Mouse (Mus musculus) brain, adult 10 weeks (tissue): ENCODE measurements around the gene Gm17571. TPM values are rescaled to one million over a fixed set of nuclear protein-coding genes. Genes with fewer than 3 reads are reported as not detected.

Experiments
- polyA plus RNA-seq: library from polyadenylated mRNA; stranded (reverse); fragments of 350-450 nt; fragmentation: Illumina TruSeq; extraction: RNeasy Lipid Tissue Mini Kit (QIAGEN cat#74804); gene quantifications from one replicate; pipeline ENCODE4 v1.2.3, GENCODE M21; 2015; ENCODE audit warnings: low read depth, low replicate concordance

Gm17571 gene
- polyA plus RNA-seq, result not detected

DNA sequence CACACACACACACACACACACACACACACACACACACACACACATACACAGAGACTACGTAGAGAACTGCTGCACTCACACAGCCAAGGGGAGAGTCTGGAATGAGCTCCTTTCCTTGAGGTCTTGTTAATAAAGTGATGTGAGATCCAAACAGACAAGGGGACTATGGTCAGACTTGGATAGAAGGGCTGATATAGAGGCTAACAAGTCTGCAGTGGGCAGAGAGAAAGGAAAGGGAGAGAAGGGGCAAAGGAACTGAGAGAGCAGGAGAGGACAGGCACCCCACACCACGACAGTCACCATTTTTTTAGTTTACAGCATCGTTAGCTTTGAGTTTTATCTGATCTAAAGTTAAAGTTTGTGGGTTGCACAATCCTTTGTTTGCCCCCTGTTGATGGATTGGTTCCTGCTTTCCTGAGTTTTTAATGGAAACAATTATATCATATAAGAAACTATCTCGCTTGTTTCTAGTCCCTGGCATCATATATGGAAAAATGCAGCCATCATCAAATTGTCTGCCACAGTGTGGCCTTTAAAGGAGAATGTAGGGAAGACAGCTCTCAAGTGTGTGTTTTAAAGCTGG lies at the start of gene Gm17571:
Gm17571 (minus strand) TSS at position 51 of the 583 bp plus-strand sequence.

Other genes with a start within 250 kb of the Gm17571 start
- gene Jrkl, start 200.9 kb downstream of the Gm17571 start, polyA plus RNA-seq, result 9.7 TPM
- gene Ccdc82, start 199.8 kb downstream of the Gm17571 start, polyA plus RNA-seq, result 20.6 TPM
- gene Maml2, start 148.8 kb downstream of the Gm17571 start, polyA plus RNA-seq, result 3.9 TPM